Mouse (Mus musculus): ENCODE measurements around the gene Zc3h12a. TPM values are rescaled to one million over a fixed set of nuclear protein-coding genes. Genes with fewer than 3 reads are reported as not detected.
A peak's percentile ranks its signal among the peaks of the same experiment; 100 is the strongest.

Gene Zc3h12a
- 1 to 10 TPM; 3.5 to 5.7 (median 3.9) TPM for total RNA-seq (2022)

- DNase-seq (ENCODE audit: low spot score), result peak; percentile 88
Observed at GRCm38 (mm10) chr4:125127305-125128084, at the start of gene Zc3h12a. Gene Zc3h12a (minus strand): TSS chr4:125127840.

- no peak for DNase-seq (ENCODE audit: low spot score)
Observed at GRCm38 (mm10) chr4:125176639-125177165, 49.1 kb upstream of the Zc3h12a start.

GRCm38 (mm10) chr4:125176190-125176589 lies 48.5 kb upstream of the Zc3h12a start:
- no peak for DNase-seq (ENCODE audit: low spot score)

DNA sequence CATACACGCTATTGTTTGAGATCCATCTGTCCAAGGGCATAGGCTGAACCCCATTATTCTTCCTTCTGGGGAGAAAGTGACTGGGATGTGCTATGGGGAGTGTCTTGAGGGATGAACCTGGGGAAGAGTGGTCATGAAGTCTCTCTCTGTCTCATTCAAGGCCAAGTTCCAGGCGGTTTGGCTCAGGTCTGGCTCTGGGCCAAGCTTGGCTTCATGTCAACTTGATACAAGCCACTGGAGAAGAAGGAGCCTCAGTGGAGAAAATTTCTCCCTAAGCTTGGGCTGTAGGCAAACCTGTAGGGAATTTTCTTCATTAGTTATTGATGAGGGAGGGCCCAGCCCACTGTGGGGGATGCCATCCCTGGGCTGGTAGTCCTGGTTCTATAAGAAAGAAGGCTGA lies 48.0 kb upstream of the Zc3h12a start:
- peak; percentile 6 for DNase-seq (ENCODE audit: low spot score)

- no peak for DNase-seq (ENCODE audit: low spot score)
Observed at GRCm38 (mm10) chr4:125174516-125175185, 47.0 kb upstream of the Zc3h12a start.

DNA sequence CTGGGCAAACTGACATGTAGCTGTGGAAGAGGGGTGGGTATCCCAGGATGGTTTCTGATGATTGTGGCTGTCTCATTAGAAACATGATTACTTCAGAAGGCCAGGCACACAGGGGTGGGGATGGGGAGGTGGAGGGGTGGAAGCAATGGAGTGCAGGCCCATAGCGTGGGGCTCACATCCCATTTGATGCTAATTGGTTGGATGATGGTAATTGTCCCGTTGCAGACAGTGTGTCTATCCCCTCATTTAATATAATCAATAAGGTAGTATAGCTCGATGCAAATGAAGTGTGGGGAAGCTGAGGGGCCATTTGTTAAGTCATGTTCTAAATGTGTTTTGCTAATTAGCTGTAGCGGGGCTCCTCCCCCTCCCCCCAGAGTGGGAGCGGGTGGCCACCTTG lies 45.5 kb upstream of the Zc3h12a start:
- no peak for DNase-seq (ENCODE audit: low spot score)

- no peak for DNase-seq (ENCODE audit: low spot score)
Observed at GRCm38 (mm10) chr4:125172736-125173135, 45.1 kb upstream of the Zc3h12a start.

DNA sequence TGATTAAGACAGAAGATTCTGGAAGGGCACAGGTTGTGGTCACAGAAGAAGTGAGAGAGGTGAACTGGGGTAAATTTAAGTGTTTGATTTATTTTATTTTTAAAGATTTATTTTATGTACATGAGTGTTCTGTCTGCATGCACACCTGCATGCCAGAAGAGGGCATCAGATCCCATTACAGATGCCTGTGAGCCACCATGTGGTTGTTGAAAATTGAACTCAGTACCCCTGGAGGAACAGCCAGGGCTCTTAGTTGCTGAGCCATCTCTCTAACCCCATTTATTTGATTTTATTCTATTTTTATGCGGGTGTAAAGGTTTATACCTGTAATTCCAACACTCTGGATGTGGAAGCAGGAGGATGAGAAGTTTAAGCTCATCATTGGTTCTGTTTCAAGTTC lies 40.1 kb upstream of the Zc3h12a start:
- DNase-seq (ENCODE audit: low spot score), result no peak

DNA sequence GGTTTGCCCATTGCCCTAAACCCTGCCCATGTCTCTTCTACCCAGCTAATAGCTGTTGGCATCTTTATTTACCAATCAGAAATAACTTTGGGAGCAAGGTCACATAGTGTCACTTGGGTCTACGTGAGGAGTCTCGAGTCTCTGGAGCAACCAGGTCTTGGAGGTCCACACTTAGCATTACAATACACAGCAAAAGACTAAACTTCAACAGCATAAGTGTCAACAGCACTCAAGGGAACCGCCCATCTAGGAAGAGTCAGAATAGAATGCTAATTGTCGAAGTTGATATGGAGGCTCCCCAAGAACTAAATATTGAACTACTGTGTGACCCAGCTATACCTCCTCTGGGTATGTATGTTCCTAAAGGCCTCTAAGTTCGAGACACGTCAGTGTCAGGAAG lies 37.2 kb upstream of the Zc3h12a start:
- no peak for DNase-seq (ENCODE audit: low spot score)

GRCm38 (mm10) chr4:125162701-125163100 lies 35.1 kb upstream of the Zc3h12a start:
- no peak for DNase-seq (ENCODE audit: low spot score)

- DNase-seq (ENCODE audit: low spot score), result no peak
Observed at GRCm38 (mm10) chr4:125161392-125161791, 33.8 kb upstream of the Zc3h12a start.

GRCm38 (mm10) chr4:125160951-125161331 lies 33.3 kb upstream of the Zc3h12a start:
- no peak for DNase-seq (ENCODE audit: low spot score)

DNA sequence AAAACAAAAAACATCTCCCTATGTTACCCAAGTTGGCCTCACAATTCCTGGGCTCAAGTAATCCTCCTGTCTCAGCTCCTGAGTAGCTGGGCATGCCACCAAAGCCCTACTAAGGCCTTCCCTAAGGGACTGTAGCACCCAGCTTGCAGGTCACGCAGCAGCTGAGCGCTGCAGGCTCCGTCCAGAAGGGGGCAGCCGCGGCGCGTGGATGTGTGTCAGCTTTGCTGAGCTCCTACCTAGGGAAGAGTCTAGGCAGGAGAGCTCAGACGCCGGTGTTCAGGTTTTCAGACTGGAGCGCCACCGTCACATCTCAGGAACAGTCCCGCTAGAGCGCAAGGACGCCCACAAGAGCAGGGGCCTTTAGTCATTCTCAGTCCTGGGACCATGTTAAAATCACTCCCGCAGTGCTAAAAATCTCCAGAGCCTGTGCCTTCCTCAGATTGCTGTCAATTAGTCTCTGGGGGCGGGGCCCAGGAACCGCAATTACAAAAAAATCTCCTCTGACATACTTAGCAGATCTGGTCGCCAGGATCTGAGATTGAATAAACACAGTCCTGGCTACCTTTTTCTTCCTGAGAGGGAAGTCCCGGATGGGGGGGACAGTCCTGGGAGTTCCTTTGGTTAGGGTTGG lies 32.8 kb upstream of the Zc3h12a start:
- DNase-seq (ENCODE audit: low spot score), result peak; percentile 73

DNA sequence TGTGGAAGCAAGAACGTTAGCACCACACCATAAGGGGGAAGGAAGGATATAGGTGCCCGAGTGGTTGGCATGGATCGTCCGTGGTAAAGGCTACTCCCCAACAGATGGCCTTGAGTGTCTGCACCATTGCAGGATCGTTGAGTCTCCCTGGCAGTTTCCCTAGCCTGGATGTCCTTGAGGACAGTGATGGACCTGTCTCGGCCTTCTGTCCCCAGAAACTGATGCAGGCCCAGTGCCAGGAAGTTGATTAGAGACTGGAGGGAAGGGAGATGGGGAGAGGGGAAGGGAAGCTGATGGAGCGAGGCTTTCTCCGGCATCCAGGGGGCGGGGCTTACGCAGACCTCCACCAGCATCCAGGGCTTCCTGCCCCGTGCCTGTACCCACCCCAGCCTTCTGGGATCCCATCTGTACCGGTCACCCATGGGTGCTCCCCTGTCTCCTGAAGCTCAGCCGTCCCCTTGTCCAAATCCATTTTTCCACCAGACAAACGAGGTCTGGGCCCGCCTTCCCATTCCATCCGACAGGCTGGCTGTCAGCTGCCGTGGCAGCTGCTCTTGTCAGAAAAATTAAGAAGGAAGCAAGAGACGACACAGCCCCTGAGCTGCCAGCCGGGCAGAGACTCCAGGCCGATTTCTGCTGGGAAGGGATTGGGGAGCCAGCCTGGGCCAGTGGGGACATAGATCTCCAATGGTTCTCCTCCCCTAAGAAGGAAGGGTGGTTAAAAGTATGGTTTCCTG lies 31.1 kb upstream of the Zc3h12a start:
- DNase-seq (ENCODE audit: low spot score), result no peak

- no peak for DNase-seq (ENCODE audit: low spot score)
Observed at GRCm38 (mm10) chr4:125158081-125158480, 30.4 kb upstream of the Zc3h12a start.

GRCm38 (mm10) chr4:125157322-125157721 lies 29.7 kb upstream of the Zc3h12a start:
- no peak for DNase-seq (ENCODE audit: low spot score)

- DNase-seq (ENCODE audit: low spot score), result no peak
Observed at GRCm38 (mm10) chr4:125155646-125156045, 28.0 kb upstream of the Zc3h12a start.

DNA sequence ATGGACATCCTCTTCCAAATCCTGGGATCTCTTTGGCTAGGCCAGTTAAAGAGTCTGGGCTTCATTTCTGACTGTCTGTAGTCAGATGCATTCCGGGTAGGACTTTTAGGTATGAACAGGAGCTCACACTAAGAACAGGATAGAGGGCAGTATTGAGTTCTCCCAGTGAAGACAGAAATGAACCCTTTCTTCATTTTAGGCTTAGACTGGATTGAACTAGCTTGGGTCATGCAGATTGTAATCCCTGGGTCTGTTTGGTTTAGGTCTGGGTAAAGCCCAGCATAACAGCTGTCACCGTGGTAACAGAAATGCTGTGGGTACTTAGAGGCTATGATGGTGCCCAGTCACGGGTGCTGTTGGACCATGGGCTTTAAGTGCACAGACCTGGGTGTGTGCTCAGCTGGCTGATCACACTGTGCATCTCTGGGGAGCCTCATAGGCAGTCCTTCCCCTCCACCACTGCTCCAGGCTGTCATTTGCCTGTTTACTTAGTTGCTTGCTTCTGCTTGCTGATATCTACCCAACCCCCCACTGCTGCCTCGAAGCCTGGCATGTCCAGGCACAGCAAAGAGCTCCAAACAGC lies 26.1 kb upstream of the Zc3h12a start:
- DNase-seq (ENCODE audit: low spot score), result no peak

DNA sequence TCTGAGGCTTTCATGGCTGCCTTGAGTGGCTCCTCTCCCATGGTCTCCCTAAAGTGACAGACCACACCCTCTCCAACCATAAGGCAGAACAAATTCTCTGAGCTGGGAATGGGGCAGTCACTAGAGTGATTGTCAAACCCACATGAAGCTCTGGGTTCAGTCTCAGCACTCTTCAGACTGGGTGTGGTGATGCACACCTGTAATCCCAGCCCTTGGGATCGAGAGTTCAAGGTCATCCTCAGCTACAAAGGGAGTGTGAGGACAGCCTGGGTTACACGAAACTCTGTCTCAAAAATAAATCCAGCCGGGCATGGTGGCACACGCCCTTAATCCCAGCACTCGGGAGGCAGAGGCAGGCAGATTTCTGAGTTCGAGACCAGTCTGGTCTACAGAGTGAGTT lies 24.8 kb upstream of the Zc3h12a start:
- no peak for DNase-seq (ENCODE audit: low spot score)

DNA sequence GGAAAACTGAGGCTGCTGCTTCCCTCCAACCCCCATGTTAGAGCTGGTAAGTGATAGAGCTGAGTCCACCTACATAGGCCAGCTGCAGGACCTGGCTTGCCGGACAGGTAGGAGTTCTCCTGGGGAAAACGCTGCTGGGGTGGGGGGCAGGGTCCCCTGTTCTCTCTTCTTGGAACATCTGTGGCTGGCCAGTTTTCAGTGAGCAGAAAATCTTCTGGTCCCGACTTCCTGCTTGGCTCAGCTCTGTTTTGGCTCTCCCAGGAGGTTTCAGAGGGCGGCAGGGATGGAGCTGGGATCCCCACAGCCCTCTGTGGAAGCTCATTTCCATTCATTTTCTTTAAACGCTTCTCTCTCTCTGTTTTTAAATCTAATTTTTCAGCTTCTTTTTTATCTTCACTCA lies 21.8 kb upstream of the Zc3h12a start:
- no peak for DNase-seq (ENCODE audit: low spot score)

DNA sequence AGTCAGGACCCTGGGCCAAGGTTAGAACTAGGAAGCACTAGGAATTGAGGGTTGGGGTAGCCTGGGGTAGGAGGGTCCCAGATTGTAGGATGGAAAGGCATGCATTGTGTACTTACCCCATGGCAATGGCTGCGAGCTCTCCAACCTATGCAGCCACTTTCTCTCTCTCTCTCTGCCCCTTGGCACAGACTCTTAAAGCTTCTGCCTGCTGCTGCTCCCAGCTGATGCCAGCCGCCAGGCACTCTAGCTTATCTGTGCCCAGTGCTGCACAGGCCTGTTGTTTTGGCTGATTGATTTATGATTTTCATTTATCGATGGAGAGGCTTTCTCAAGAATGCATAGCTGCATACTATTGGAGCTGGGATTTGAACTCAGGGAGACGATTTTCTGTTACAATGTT lies 20.3 kb upstream of the Zc3h12a start:
- no peak for DNase-seq (ENCODE audit: low spot score)

All from heart, adult 8-10 months (tissue).